Mouse (Mus musculus): Measurements from ENCODE around the gene Ryk.

DNA sequence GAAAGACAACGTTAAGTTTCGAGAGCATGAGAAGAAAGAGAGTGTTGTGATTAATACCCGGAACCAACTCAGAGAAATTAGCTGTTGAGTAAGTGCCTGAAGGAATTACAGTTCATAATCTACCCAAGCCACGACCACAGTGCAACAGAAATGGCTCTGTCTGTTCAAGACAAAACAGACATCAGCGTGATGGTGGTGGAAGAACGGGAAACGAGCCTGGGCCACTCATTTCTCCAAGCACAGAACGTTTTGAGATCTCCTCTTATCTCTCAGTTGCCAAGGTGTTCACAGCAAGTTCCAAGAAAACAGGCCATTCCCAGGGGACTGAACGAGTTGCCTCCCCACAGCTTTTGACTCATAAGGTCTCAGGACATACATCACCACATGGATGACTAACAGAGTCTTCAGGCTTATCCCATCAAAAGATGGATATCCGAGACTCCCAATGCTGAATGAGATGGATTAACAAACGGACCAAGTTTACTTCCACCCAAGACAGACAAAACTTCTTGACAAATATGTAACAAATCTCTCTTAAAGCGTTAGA lies 111.8 kb downstream of the Ryk start:
- TF ChIP-seq CTCF (conservative IDR thresholded peaks at IDR 0.05; ENCODE audit: low read length) (no peak), POU5F1 (IDR thresholded peaks at IDR 0.05; ENCODE audit: borderline replicate concordance, low read length) (no peak)
